Mouse (Mus musculus): ENCODE results near the gene Rarres1.

The Rarres1 gene

GRCm38 (mm10) chr3:67515274-67515801 is at the start of gene Rarres1:
Gene Rarres1 (minus strand): TSS chr3:67515523.
- DNase-seq = peak; percentile 92

GRCm38 (mm10) chr3:67564731-67565357 is 49.5 kb upstream of the Rarres1 start:
- DNase-seq = no peak

DNA sequence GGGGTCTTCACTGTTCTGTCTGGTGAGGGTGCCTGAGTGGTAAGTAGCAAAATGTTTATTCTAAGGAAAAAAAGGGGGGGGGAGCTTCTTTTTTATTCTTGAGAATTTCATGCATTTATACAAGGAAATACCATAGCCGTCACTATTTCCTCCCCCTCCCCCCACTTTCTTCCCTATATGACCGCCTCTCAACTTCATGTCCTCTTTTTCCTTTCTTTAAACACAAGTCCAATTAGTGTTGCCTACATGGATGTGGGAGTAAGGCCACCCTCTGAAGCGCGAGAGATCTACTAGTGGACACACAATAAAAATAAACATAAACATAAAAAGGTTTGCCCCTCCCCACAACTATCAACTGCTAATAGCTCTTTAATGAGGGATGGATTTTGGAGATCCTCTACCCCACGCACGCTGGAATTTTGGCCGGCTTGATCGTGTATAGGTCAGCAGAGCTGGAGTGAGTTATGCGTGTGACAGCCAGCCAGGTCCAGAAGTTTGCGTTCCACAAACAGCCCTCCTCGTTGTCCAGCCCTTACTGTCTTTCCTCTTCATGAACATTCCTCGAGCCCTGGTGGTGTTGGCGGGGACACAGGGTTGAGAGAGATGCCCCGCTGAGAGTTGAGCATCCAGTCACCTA is 42.5 kb upstream of the Rarres1 start:
- DNase-seq = peak; percentile 86

- peak; percentile 94 for DNase-seq
These were observed 41.9 kb upstream of the Rarres1 start for GRCm38 (mm10) chr3:67557200-67557651.

DNA sequence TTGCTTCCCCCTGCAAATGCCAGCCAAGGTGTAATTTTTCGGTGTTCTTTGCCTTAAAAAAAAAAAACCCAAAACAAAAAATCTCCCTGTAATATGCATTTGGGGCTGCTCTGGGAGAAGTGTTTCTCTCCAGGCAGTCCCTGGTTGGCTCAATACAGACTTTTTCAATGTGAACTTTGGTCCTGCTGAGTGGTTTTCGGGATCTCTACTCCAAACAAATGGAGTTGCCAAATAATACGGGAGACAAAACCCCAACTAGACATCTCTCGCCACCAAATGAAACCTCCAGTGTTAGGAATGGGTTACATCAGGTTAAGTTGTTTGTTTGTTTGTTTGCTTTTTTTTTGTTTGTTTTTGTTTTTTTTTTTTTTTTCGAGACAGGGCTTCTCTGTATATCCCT is 39.9 kb upstream of the Rarres1 start:
- no peak for DNase-seq

DNA sequence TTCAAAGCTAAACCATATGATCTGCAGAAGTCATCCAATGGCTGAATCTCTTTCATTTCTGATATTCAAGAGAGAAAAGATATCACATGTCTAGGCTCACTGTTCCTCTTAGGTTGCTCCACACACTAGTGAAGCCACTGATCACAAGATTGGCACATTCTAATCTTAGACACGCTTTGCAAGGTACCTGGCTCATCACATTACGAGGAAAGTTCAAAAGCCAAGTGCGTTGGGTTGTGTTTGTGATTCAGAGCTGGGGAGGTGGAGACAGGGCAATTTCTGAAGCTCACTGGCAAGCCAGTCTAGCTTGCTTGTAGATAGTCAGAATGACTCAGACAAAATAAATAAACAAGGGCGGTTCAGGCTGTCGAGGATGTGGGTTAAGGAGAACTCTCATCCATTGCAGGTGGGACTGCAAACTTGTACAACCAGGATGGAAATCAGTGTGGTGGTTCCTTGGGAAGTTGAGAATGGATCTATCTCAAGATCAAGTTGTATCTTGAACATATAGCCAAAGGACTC is 38.7 kb upstream of the Rarres1 start:
- peak; percentile 37 for DNase-seq

DNA sequence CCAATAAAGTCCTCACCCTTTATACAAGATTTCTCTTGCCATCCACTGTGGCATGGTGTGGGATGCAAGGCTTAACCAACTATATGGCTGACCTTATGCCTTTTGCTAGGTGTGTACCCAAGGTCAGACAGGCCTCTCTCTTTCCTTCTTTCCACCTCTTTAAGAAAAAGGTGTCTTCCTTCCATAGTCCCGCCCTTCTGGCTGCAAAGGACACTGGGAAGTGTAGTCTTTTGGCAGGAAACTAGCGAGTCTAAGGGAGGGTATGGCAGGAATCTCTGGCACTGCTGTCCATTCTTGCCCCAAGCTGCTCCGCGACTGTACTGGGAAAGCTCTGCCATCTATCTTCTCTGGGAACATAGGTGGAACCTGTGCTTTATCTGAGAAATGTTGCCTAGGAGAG is 38.0 kb upstream of the Rarres1 start:
- DNase-seq = no peak

GRCm38 (mm10) chr3:67551193-67551592 is 35.9 kb upstream of the Rarres1 start:
- DNase-seq = no peak

DNA sequence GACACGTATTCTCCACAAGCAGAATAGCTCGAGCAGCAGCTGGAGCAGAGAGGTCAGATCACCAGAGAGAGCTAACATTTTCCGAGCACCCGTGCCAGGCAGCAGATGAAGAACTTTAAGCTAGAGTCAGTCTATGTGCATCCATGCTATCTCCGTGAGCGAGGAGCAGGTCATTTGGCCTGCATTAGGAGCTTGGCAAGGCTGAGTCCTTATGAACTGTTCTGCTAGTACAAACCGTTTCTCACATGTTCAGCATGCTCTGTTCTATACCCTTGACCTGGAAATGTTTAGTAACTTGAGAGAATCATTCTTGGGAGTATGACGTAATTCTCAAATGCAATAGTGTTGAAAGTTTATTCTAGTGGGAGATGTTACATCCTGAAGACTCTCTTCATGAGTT is 28.3 kb upstream of the Rarres1 start:
- no peak for DNase-seq

DNA sequence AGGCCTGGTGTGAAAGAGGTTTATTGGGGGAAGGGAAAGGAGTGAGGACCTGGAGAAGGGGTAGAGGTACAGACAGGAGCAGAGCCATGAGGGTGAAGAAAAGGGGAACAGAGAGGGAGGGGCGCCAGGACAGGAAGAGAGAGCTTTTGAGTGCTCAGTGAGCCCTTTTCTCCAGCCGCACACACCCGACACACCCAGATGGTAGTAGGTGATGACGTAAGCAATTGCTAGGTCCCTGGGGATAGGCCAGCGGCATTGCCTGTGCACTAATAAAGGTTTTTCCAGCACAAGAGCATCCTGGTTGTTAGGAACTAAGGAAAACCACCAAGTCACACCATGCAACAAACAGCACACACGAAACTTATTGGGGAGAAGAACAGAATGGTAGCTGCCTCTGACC is 9.4 kb upstream of the Rarres1 start:
- no peak for DNase-seq

- DNase-seq = peak; percentile 48
These were observed 7.4 kb upstream of the Rarres1 start for GRCm38 (mm10) chr3:67522709-67523108.

- DNase-seq = no peak
These were observed 5.3 kb upstream of the Rarres1 start for GRCm38 (mm10) chr3:67520568-67521143.

GRCm38 (mm10) chr3:67514801-67515273 is 486 bp downstream of the Rarres1 start:
- peak; percentile 83 for DNase-seq

- DNase-seq = peak; percentile 93
These were observed 2.5 kb downstream of the Rarres1 start for GRCm38 (mm10) chr3:67512807-67513206.

DNA sequence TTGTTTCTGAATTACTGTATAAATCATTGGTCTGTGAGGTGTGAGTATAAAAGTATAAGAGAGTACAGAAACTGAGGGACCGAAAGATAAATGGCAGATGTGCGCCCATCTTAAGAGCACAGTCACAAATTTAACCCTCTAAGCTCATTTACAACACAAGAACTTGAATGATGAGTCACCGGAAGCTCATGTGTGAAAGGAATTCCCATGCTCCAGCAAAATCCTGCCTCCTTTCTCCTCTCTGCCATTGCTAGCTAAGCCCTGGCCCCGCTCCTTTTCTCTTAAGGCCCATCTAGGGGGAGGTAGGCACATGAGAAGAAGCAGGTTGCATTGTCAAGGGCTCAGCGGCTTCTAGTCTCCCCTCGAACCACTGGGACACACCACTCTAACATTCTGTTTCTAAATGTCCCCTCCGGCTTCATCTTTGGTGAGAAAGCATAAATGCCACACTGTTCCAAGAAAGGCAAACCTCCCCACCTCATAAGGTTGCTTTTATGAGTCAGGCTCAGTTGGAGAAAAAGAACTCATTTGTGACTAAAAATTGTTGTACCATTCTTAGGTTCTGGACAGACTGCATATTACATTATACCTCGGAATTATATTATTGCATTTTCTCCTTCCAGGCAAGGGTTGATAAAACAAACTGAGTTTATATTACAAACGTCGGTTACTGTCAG is 7.0 kb downstream of the Rarres1 start:
- peak; percentile 50 for DNase-seq

DNA sequence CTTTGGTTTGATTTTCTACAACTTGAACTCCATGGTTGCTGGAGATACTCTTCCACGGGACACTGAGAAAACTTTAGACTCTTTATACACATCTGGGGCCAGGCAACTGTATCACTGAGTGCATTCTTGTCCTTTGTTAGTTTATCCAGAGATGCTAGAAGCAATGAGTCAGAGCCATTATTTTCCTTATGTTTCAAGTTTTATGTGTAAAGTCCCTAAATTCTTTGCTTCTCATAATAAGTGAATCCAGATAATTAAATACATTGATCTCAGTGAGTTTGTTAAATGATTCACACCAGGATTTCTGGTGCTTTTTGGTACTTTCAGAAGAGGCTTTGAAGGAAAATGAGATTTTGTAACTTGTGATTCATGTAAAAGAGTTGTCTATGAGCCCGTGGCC is 10.0 kb downstream of the Rarres1 start:
- no peak for DNase-seq

DNA sequence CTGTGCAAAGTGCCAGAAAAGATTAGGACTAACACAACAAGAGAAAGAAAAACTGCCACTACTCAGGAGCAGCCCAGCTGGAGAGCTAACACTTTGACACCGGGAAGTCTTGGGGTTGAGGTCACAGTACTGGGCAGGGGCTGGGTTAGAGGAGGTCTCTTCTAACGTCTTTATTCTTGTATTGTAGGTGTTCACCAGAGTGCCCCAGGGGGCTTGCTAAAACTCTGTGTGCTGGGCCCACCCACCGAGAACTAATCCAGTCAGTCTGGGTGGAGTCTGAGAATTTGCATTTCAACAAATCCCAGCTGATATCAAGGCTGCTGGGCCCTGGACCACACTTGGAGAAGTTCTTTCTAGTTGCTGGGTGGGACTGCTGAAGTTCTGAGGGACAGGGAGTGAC is 11.4 kb downstream of the Rarres1 start:
- DNase-seq = no peak

DNA sequence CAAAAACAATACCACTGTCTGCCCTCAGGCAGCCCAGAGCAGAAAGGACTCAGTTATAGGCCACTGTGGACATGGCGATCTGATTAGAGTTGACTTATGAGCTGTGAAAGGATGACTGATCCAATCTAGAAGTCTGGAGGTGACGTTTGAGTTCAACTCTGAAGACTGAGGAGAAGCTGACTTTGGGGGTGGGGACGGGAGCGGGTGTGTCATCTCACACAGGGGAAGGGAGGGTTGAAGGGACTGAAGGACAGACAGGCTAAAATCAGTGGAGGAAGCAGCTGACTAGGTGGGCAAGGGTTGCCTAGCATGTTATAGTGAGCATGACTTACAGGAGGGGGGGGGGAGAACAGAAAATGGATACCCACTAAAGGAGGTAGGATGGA is 15.9 kb downstream of the Rarres1 start:
- no peak for DNase-seq

GRCm38 (mm10) chr3:67498773-67499405 is 16.4 kb downstream of the Rarres1 start:
- DNase-seq = no peak

- no peak for DNase-seq
These were observed 17.3 kb downstream of the Rarres1 start for GRCm38 (mm10) chr3:67497998-67498397.

DNA sequence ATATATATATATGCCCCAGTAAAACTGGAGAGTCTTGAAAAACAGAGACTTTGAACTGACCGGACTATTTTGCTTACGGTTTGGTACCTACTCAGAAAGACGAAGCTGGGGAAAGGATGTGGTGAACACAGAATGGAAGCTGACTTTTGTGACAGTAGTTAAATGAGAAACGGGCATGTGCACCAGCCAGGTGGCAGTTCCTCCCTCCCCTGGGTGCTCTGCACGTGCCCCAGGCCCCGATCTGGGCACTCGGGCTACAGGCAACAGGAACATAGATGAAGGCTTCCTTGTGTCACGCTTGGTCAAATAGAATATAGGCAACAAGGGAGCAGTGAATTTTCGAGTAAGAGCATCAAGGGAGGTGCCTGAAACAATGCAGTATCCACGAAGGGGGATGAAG is 19.0 kb downstream of the Rarres1 start:
- DNase-seq = no peak

DNA sequence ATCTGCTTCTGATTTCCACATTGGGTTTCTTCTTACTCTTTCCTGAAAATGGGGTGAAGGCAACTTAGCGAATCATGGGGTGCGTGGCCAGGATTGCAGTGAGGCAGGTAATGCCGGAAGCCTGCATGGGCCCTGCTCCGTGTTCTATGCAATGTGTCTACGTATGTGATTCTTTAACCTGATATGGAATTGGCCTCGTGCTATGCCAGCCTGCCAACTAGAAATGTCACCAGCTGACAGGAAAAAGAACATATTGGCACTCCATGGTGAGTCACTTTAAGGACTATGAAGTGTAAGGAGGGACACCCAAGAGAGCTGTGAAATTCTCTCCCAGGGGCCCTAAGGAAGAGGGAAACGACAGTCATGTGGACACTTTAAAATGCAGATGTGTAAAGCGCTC is 22.2 kb downstream of the Rarres1 start:
- no peak for DNase-seq
